Mouse (Mus musculus) kidney, embryonic 15.5 days (tissue): ENCODE results near the gene Caml. TPM values are rescaled to one million over a fixed set of nuclear protein-coding genes. Genes with fewer than 3 reads are reported as not detected.

Source experiments
- polyA plus RNA-seq: library from polyadenylated mRNA; unstranded; fragments of >200 nt; fragmentation: Nextera tagmentation; extraction: Ambion mirVana; gene quantifications from 2 replicates; pipeline ENCODE4 v1.2.1, GENCODE M21; 2015

Caml gene
- polyA plus RNA-seq, 1 experiment from 2014 or later: 60.7 TPM

Other genes starting within 250 kb of the Caml start
- 163 and 180 TPM in 2 replicates for gene Slc34a1, start 224.8 kb upstream of the Caml start, polyA plus RNA-seq
- not detected in 2 replicates for gene Pfn3, start 207.8 kb upstream of the Caml start, polyA plus RNA-seq
- gene F12, start 196.2 kb upstream of the Caml start, polyA plus RNA-seq: 0.59 and 2.1 TPM in 2 replicates
- gene Grk6, start 177.9 kb upstream of the Caml start, polyA plus RNA-seq: 41.6 and 45.9 TPM in 2 replicates
- gene Prr7, start 158.7 kb upstream of the Caml start, polyA plus RNA-seq: 0.70 and 0.75 TPM in 2 replicates
- gene Dbn1, start 134.9 kb upstream of the Caml start, polyA plus RNA-seq: 168 and 193 TPM in 2 replicates
- gene Pdlim7, start 109.3 kb upstream of the Caml start, polyA plus RNA-seq: 141 and 169 TPM in 2 replicates
- gene Dok3, start 93.7 kb upstream of the Caml start, polyA plus RNA-seq: 2.9 and 3.0 TPM in 2 replicates
- 80.4 and 87.4 TPM in 2 replicates for gene Ddx41, start 86.3 kb upstream of the Caml start, polyA plus RNA-seq
- gene Fam193b, start 51.9 kb upstream of the Caml start, polyA plus RNA-seq: 35.1 and 43.2 TPM in 2 replicates
- gene Tmed9, start 49.3 kb upstream of the Caml start, polyA plus RNA-seq: 160 and 246 TPM in 2 replicates
- gene B4galt7, start 23.1 kb upstream of the Caml start, polyA plus RNA-seq: 25.9 and 28.9 TPM in 2 replicates
- gene Ddx46, start 12.0 kb downstream of the Caml start, polyA plus RNA-seq: 38.0 and 38.7 TPM in 2 replicates
- gene B230219D22Rik, start 70.1 kb downstream of the Caml start, polyA plus RNA-seq: 63.0 and 64.1 TPM in 2 replicates
- gene Txndc15, start 91.6 kb downstream of the Caml start, polyA plus RNA-seq: 91.8 and 92.4 TPM in 2 replicates
- 54.9 and 57.6 TPM in 2 replicates for gene Pcbd2, start 104.4 kb downstream of the Caml start, polyA plus RNA-seq
- gene Catsper3, start 161.6 kb downstream of the Caml start, polyA plus RNA-seq: not detected in 2 replicates
- 2.0 and 3.6 TPM in 2 replicates for gene Pitx1, start 213.2 kb downstream of the Caml start, polyA plus RNA-seq